Mouse (Mus musculus): ENCODE results near the gene Brk1. TPM values are rescaled to one million over a fixed set of nuclear protein-coding genes. Genes with fewer than 3 reads are reported as not detected.

Brk1 gene
- polyA plus RNA-seq, 1 experiment from 2014 or later = 258 TPM

GRCm38 (mm10) chr6:113649346-113650196, 45.0 kb downstream of the Brk1 start:
- H3K27ac ChIP-seq (replicated peaks) = no peak overlapping the region
- H3K27me3 ChIP-seq (replicated peaks) = no peaks in the 10 kb centered on the region
- no peak for ATAC-seq (ENCODE audit: low FRiP score)
- no peaks in the 10 kb centered on the region for H3K36me3 ChIP-seq
- no peaks in the 10 kb centered on the region for H3K9me3 ChIP-seq (replicated peaks)
- H3K4me2 ChIP-seq = no peak overlapping the region
- no peaks in the 10 kb centered on the region for H3K4me1 ChIP-seq
- 88% methylated on average over 7 of the region's 7 CpGs for WGBS
- H3K4me3 ChIP-seq (replicated peaks) = no peak overlapping the region
- H3K9ac ChIP-seq (replicated peaks) = no peak overlapping the region

GRCm38 (mm10) chr6:113650197-113650640, 45.6 kb downstream of the Brk1 start:
- H3K36me3 ChIP-seq = no peaks in the 10 kb centered on the region
- ATAC-seq (ENCODE audit: low FRiP score) = no peak
- H3K4me2 ChIP-seq = no peak overlapping the region
- H3K27me3 ChIP-seq (replicated peaks) = no peaks in the 10 kb centered on the region
- 71% methylated on average over 4 of the region's 4 CpGs for WGBS
- no peak overlapping the region for H3K4me3 ChIP-seq (replicated peaks)
- H3K4me1 ChIP-seq = no peaks in the 10 kb centered on the region
- no peak overlapping the region for H3K9ac ChIP-seq (replicated peaks)
- H3K27ac ChIP-seq (replicated peaks) = no peak overlapping the region
- H3K9me3 ChIP-seq (replicated peaks) = no peaks in the 10 kb centered on the region

GRCm38 (mm10) chr6:113651626-113652025, 47.1 kb downstream of the Brk1 start:
- Histone ChIP-seq H3K4me3 (replicated peaks) (no peak overlapping the region), H3K36me3 (no peaks in the 10 kb centered on the region), H3K4me2 (no peak overlapping the region), H3K9ac (replicated peaks) (no peak overlapping the region), H3K27me3 (replicated peaks) (no peaks in the 10 kb centered on the region), H3K4me1 (no peaks in the 10 kb centered on the region), H3K9me3 (replicated peaks) (no peaks in the 10 kb centered on the region), H3K27ac (replicated peaks) (no peak overlapping the region)
- 62% methylated on average over 3 of the region's 3 CpGs for WGBS
- no peak for ATAC-seq (ENCODE audit: low FRiP score)

GRCm38 (mm10) chr6:113653551-113653950, 49.0 kb downstream of the Brk1 start:
- Histone ChIP-seq H3K9ac (replicated peaks) (no peak overlapping the region), H3K27ac (replicated peaks) (no peak overlapping the region), H3K36me3 (no peaks in the 10 kb centered on the region), H3K9me3 (replicated peaks) (no peaks in the 10 kb centered on the region), H3K4me2 (no peak overlapping the region), H3K4me1 (no peaks in the 10 kb centered on the region), H3K4me3 (replicated peaks) (no peak overlapping the region), H3K27me3 (replicated peaks) (no peaks in the 10 kb centered on the region)
- 91% methylated on average over 7 of the region's 7 CpGs for WGBS
- ATAC-seq (ENCODE audit: low FRiP score) = no peak

- H3K9me3 ChIP-seq (replicated peaks) = no peaks in the 10 kb centered on the region
- H3K27ac ChIP-seq (replicated peaks) = no peak overlapping the region
- ATAC-seq (ENCODE audit: low FRiP score) = no peak
- no peak overlapping the region for H3K4me2 ChIP-seq
- no peaks in the 10 kb centered on the region for H3K4me1 ChIP-seq
- 91% methylated on average over 8 of the region's 8 CpGs for WGBS
- no peaks in the 10 kb centered on the region for H3K36me3 ChIP-seq
- H3K9ac ChIP-seq (replicated peaks) = no peak overlapping the region
- no peaks in the 10 kb centered on the region for H3K27me3 ChIP-seq (replicated peaks)
- no peak overlapping the region for H3K4me3 ChIP-seq (replicated peaks)
These were observed 49.5 kb downstream of the Brk1 start for GRCm38 (mm10) chr6:113654102-113654501.

- Histone ChIP-seq H3K4me3 (replicated peaks) (no peak overlapping the region), H3K9ac (replicated peaks) (no peak overlapping the region), H3K27me3 (replicated peaks) (no peaks in the 10 kb centered on the region), H3K36me3 (no peaks in the 10 kb centered on the region), H3K4me1 (no peaks in the 10 kb centered on the region), H3K9me3 (replicated peaks) (no peaks in the 10 kb centered on the region), H3K27ac (replicated peaks) (no peak overlapping the region), H3K4me2 (no peak overlapping the region)
- WGBS = 79% methylated on average over 16 of the region's 16 CpGs
- ATAC-seq (ENCODE audit: low FRiP score) = no peak
These were observed 50.3 kb downstream of the Brk1 start for GRCm38 (mm10) chr6:113654753-113655397.

- H3K4me2 ChIP-seq = no peak overlapping the region
- H3K9ac ChIP-seq (replicated peaks) = no peak overlapping the region
- WGBS = 90% methylated on average over 3 of the region's 3 CpGs
- no peaks in the 10 kb centered on the region for H3K9me3 ChIP-seq (replicated peaks)
- no peak for ATAC-seq (ENCODE audit: low FRiP score)
- no peak overlapping the region for H3K4me3 ChIP-seq (replicated peaks)
- H3K27me3 ChIP-seq (replicated peaks) = no peaks in the 10 kb centered on the region
- no peaks in the 10 kb centered on the region for H3K36me3 ChIP-seq
- H3K27ac ChIP-seq (replicated peaks) = no peak overlapping the region
- H3K4me1 ChIP-seq = no peaks in the 10 kb centered on the region
These were observed 50.9 kb downstream of the Brk1 start for GRCm38 (mm10) chr6:113655475-113655874.

- Histone ChIP-seq H3K27ac (replicated peaks) (no peak overlapping the region), H3K36me3 (no peaks in the 10 kb centered on the region), H3K9me3 (replicated peaks) (no peaks in the 10 kb centered on the region), H3K27me3 (replicated peaks) (no peaks in the 10 kb centered on the region), H3K4me3 (replicated peaks) (no peak overlapping the region), H3K4me2 (no peak overlapping the region), H3K4me1 (no peaks in the 10 kb centered on the region), H3K9ac (replicated peaks) (no peak overlapping the region)
- WGBS = 85% methylated on average over 6 of the region's 6 CpGs
- ATAC-seq (ENCODE audit: low FRiP score) = no peak
These were observed 52.3 kb downstream of the Brk1 start for GRCm38 (mm10) chr6:113656847-113657246.

GRCm38 (mm10) chr6:113658226-113658625, 53.7 kb downstream of the Brk1 start:
- Histone ChIP-seq H3K27ac (replicated peaks) (no peak overlapping the region), H3K9ac (replicated peaks) (no peak overlapping the region), H3K4me3 (replicated peaks) (no peak overlapping the region), H3K9me3 (replicated peaks) (no peaks in the 10 kb centered on the region), H3K27me3 (replicated peaks) (no peaks in the 10 kb centered on the region), H3K4me2 (no peak overlapping the region), H3K36me3 (no peaks in the 10 kb centered on the region), H3K4me1 (no peaks in the 10 kb centered on the region)
- no peak for ATAC-seq (ENCODE audit: low FRiP score)
- WGBS = 63% methylated on average over 3 of the region's 3 CpGs

- no peaks in the 10 kb centered on the region for H3K36me3 ChIP-seq
- H3K9me3 ChIP-seq (replicated peaks) = no peaks in the 10 kb centered on the region
- no peak overlapping the region for H3K9ac ChIP-seq (replicated peaks)
- 79% methylated on average over 8 of the region's 8 CpGs for WGBS
- H3K4me3 ChIP-seq (replicated peaks) = no peak overlapping the region
- H3K27ac ChIP-seq (replicated peaks) = no peak overlapping the region
- H3K4me2 ChIP-seq = no peak overlapping the region
- ATAC-seq (ENCODE audit: low FRiP score) = no peak
- H3K4me1 ChIP-seq = no peaks in the 10 kb centered on the region
- H3K27me3 ChIP-seq (replicated peaks) = no peaks in the 10 kb centered on the region
These were observed 55.3 kb downstream of the Brk1 start for GRCm38 (mm10) chr6:113659648-113660491.

GRCm38 (mm10) chr6:113660492-113661352, 56.1 kb downstream of the Brk1 start:
- WGBS = 75% methylated on average over 14 of the region's 14 CpGs
- no peak overlapping the region for H3K4me3 ChIP-seq (replicated peaks)
- H3K4me2 ChIP-seq = no peak overlapping the region
- H3K9me3 ChIP-seq (replicated peaks) = no peaks in the 10 kb centered on the region
- ATAC-seq (ENCODE audit: low FRiP score) = no peak
- H3K27me3 ChIP-seq (replicated peaks) = no peaks in the 10 kb centered on the region
- H3K4me1 ChIP-seq = no peaks in the 10 kb centered on the region
- no peaks in the 10 kb centered on the region for H3K36me3 ChIP-seq
- no peak overlapping the region for H3K9ac ChIP-seq (replicated peaks)
- H3K27ac ChIP-seq (replicated peaks) = no peak overlapping the region

Data from neural tube, embryonic 15.5 days (tissue).